Mouse (Mus musculus): ENCODE results near the gene Smim15. TPM values are rescaled to one million over a fixed set of nuclear protein-coding genes. Genes with fewer than 3 reads are reported as not detected.

Gene Smim15
- polyA plus RNA-seq, 1 experiment from 2014 or later: 31.7 TPM

DNA sequence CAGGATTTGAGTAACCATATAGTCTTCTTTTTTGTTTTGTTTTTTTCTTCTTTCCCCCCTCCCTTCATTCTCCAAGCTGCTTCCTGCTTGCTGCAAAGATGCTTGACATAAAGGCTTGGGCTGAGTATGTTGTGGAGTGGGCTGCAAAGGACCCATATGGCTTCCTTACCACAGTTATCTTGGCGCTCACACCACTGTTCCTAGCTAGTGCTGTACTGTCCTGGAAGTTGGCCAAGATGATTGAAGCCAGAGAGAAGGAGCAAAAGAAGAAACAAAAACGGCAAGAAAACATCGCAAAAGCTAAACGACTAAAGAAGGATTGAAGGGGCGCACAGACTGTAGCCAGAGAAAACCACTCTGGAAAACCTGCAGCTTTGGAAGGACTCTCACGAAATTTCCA is 3.1 kb downstream of the Smim15 start:
- Histone ChIP-seq H3K4me3 (ENCODE audit: low read length) (no peak overlapping the region), H3K27me3 (ENCODE audit: control insufficient read depth, insufficient read depth, low read length) (no peaks in the 10 kb centered on the region), H3K4me2 (ENCODE audit: low read depth, low read length) (no peak overlapping the region), H3K9me3 (replicated peaks; ENCODE audit: control insufficient read depth, low read length) (no peaks in the 10 kb centered on the region), H3K36me3 (ENCODE audit: control insufficient read depth, insufficient read depth) (peaks cover 12% of the 10 kb centered on the region), H3K9ac (ENCODE audit: low read length) (no peak overlapping the region), H3K4me1 (ENCODE audit: control insufficient read depth, insufficient read depth, low read length) (peaks cover 12% of the 10 kb centered on the region), H3K27ac (ENCODE audit: low read length) (no peak overlapping the region)
- ATAC-seq (replicated peaks; ENCODE audit: extremely low read depth, insufficient read depth, low FRiP score): no peak
- WGBS: 76% methylated on average over 6 of the region's 6 CpGs

DNA sequence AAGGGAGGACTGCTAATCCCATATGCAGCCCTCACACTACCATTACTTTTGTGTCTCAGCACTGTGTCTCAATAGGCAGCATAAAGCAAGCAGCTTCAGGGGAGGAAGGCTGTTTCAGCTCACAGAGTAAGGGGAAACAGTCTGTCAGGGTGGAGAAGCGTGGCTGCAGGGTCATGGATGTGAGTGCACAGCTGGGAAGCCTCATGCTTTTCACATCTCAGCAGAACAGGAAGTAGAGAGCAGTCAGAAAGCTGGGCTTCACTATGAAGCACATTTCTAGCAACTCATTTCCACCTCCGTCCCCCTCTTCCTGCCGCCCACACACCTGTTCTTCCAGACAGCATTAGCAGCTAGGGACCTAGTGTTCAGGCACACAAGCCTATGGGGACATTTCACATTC is 12.7 kb downstream of the Smim15 start:
- WGBS: 43% methylated on average over 3 of the region's 3 CpGs
- Histone ChIP-seq H3K27ac (ENCODE audit: low read length) (no peak overlapping the region), H3K9ac (ENCODE audit: low read length) (no peak overlapping the region), H3K4me1 (ENCODE audit: control insufficient read depth, insufficient read depth, low read length) (no peaks in the 10 kb centered on the region), H3K4me3 (ENCODE audit: low read length) (no peak overlapping the region), H3K27me3 (ENCODE audit: control insufficient read depth, insufficient read depth, low read length) (no peaks in the 10 kb centered on the region), H3K4me2 (ENCODE audit: low read depth, low read length) (no peak overlapping the region), H3K9me3 (replicated peaks; ENCODE audit: control insufficient read depth, low read length) (no peaks in the 10 kb centered on the region), H3K36me3 (ENCODE audit: control insufficient read depth, insufficient read depth) (no peaks in the 10 kb centered on the region)
- no peak; the same call in 1 of the 2 replicates for ATAC-seq (replicated peaks; ENCODE audit: extremely low read depth, insufficient read depth, low FRiP score)

DNA sequence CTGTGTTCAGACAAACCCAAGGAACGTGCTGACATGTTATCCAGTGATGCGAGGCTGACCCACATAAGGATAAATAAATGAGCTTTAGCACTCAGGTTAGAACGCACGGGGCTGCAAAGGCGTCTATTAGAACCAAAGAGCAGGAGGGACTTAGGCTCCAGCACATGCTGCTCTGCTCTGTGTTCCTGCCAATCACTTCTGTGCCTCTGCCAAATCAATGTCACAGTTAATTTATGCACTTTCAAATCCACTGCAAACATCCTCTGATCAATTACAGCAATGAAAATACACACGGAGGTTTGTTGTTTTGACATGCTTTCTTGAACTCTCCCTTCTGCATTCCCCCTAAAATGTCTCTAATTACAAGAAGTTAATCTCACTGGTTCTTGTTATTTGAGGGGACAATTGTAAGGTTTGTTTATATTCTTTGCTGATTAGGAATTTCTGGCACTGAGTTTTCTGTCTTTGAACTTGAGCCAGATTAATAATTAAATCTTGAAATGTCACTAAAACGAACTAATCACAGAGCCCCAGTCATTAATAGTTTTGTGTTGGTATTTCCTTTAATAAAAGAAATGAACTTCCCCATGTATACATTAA is 16.1 kb downstream of the Smim15 start:
- Histone ChIP-seq H3K4me2 (ENCODE audit: low read depth, low read length) (no peak overlapping the region), H3K9me3 (replicated peaks; ENCODE audit: control insufficient read depth, low read length) (no peaks in the 10 kb centered on the region), H3K36me3 (ENCODE audit: control insufficient read depth, insufficient read depth) (no peaks in the 10 kb centered on the region), H3K4me3 (ENCODE audit: low read length) (no peak overlapping the region), H3K4me1 (ENCODE audit: control insufficient read depth, insufficient read depth, low read length) (no peaks in the 10 kb centered on the region), H3K9ac (ENCODE audit: low read length) (no peak overlapping the region), H3K27ac (ENCODE audit: low read length) (no peak overlapping the region), H3K27me3 (ENCODE audit: control insufficient read depth, insufficient read depth, low read length) (no peaks in the 10 kb centered on the region)
- 55% methylated on average over 7 of the region's 7 CpGs for WGBS
- no peak for ATAC-seq (replicated peaks; ENCODE audit: extremely low read depth, insufficient read depth, low FRiP score)

DNA sequence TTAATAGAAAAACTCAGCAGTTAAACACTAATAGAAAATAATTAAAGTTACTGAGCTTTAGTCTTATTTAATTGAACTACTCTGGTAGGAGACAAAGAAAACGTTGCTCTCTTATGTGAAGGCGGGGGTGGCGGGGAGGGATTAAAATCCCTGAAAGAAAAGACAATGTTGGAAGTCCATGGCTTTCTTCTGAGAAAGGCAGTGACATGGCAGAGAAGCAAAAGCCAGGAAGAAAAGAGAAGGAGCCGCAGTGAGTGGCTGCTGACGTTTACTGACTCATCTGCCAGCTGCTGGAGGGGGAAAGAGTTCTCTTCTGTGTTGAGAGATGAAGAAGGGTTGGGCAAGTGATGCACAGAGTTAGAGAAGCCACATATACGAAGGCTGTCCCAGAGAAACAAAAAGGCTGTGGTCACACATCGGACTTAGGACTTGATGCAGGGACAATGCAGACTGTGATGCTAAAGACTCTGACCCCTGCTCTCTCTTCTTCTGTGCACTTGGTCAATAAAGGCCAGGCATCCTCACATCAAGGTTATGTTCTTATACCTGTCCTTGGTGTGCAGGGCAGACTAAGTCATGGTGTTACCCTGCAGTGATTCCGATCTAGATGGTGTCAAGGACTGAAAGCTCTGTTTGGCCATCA is 16.8 kb downstream of the Smim15 start:
- ATAC-seq (replicated peaks; ENCODE audit: extremely low read depth, insufficient read depth, low FRiP score): no peak
- no peaks in the 10 kb centered on the region for H3K9me3 ChIP-seq (replicated peaks; ENCODE audit: control insufficient read depth, low read length)
- H3K4me3 ChIP-seq (ENCODE audit: low read length): no peak overlapping the region
- H3K27ac ChIP-seq (ENCODE audit: low read length): no peak overlapping the region
- H3K4me1 ChIP-seq (ENCODE audit: control insufficient read depth, insufficient read depth, low read length): no peaks in the 10 kb centered on the region
- WGBS: 69% methylated on average over 8 of the region's 8 CpGs
- no peaks in the 10 kb centered on the region for H3K36me3 ChIP-seq (ENCODE audit: control insufficient read depth, insufficient read depth)
- H3K4me2 ChIP-seq (ENCODE audit: low read depth, low read length): no peak overlapping the region
- no peaks in the 10 kb centered on the region for H3K27me3 ChIP-seq (ENCODE audit: control insufficient read depth, insufficient read depth, low read length)
- H3K9ac ChIP-seq (ENCODE audit: low read length): no peak overlapping the region

DNA sequence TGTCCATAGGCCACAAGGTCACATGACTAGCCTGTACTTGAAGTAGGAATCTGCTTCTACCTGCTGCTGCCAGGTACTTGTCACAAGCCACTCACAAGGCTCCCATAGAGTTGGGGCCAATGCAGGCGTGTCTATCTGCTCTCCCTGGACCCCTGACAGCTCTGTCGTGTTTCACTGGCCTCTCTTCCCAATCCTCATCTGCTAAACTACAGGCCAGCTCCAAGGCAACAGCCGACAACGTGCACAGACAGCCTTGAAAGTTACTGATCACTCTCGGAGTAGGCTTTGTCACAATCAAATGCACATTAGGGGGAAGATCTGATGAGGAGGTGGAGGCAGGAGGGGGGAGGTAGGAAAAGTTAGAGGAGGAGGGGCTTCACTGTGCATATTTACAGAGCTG is 18.7 kb downstream of the Smim15 start:
- Histone ChIP-seq H3K36me3 (ENCODE audit: control insufficient read depth, insufficient read depth) (no peaks in the 10 kb centered on the region), H3K9me3 (replicated peaks; ENCODE audit: control insufficient read depth, low read length) (no peaks in the 10 kb centered on the region), H3K27me3 (ENCODE audit: control insufficient read depth, insufficient read depth, low read length) (no peaks in the 10 kb centered on the region), H3K9ac (ENCODE audit: low read length) (no peak overlapping the region), H3K4me3 (ENCODE audit: low read length) (no peak overlapping the region), H3K4me2 (ENCODE audit: low read depth, low read length) (no peak overlapping the region), H3K27ac (ENCODE audit: low read length) (no peak overlapping the region), H3K4me1 (ENCODE audit: control insufficient read depth, insufficient read depth, low read length) (no peaks in the 10 kb centered on the region)
- WGBS: 60% methylated on average over 5 of the region's 5 CpGs
- no peak for ATAC-seq (replicated peaks; ENCODE audit: extremely low read depth, insufficient read depth, low FRiP score)

DNA sequence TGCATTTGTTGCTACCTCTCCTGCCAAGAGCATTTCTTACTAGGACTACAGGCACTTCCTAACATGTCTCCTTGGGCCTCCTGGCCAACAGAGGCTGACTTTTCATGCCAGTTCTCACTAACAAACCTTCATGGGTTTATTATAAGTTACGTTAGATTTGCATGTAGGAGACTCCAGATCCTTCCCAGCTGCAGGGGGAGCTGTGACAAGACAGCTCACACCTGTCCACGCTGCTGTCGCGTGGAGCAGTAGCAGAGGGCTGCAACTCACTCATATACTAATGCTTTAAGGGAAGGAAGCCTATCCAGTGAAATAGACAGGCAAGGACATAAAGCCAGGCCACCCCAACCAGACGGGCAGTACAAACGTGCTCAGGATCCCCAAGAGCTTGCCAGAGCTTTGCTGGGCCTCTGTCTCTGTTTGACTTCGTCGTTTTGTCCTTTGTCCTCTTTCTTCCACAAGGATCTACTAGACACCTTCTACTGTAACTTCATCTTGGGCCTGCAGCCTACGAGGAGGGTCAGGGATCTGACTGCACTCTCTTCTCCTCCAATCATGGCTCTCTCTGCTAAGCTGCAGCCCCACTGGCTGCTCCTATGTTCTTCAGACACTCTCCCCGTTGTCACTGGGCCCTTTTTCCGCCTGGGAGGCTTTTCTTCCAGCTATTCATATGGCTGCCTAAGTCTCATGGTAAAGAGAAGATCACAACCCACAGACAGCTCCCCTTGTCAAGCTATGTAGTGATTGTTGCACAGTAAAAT is 19.3 kb downstream of the Smim15 start:
- Histone ChIP-seq H3K4me3 (ENCODE audit: low read length) (no peak overlapping the region), H3K4me1 (ENCODE audit: control insufficient read depth, insufficient read depth, low read length) (no peaks in the 10 kb centered on the region), H3K27me3 (ENCODE audit: control insufficient read depth, insufficient read depth, low read length) (no peaks in the 10 kb centered on the region), H3K9me3 (replicated peaks; ENCODE audit: control insufficient read depth, low read length) (no peaks in the 10 kb centered on the region), H3K4me2 (ENCODE audit: low read depth, low read length) (no peak overlapping the region), H3K9ac (ENCODE audit: low read length) (no peak overlapping the region), H3K27ac (ENCODE audit: low read length) (no peak overlapping the region), H3K36me3 (ENCODE audit: control insufficient read depth, insufficient read depth) (no peaks in the 10 kb centered on the region)
- WGBS: 77% methylated on average over 11 of the region's 11 CpGs
- no peak for ATAC-seq (replicated peaks; ENCODE audit: extremely low read depth, insufficient read depth, low FRiP score)

DNA sequence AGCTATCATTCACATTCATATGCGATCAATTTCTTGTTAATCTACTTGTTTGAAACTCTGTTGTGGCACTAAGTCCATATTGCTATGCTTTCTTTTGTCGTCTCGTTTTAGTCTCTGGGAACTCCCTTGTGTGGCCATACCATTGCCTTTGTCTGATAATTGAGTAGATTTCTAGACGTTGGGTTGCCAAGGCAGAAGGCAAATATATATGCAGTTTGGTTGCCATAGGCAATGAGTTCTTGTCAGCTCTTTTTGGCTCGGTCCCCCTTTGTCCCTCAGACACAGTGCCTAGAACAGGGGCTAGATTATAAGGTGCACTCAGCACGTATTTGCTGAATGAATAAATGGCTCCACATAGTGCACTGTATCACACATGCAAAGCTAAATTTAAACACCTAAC is 20.1 kb downstream of the Smim15 start:
- 84% methylated on average over 6 of the region's 6 CpGs for WGBS

DNA sequence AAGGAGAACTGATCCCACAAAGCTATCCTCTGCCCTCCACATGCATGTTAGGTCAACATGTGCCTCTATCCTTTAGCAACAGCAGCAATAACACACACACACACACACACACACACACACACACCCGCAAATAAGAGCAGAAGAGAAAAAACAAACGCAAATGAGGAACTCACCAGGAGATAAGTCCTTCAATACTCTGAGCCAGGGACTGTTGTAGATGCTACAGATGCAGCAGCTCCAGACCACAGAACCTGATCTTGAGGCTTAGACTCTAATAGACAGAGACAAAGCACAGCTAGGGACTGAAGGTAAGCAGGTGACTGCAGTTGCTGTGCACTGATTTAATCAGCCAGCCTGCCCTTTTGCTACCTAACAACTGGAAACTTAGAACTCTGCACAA is 21.8 kb downstream of the Smim15 start:
- H3K9me3 ChIP-seq (replicated peaks; ENCODE audit: control insufficient read depth, low read length): no peaks in the 10 kb centered on the region
- H3K27ac ChIP-seq (ENCODE audit: low read length): no peak overlapping the region
- H3K36me3 ChIP-seq (ENCODE audit: control insufficient read depth, insufficient read depth): no peaks in the 10 kb centered on the region
- no peaks in the 10 kb centered on the region for H3K27me3 ChIP-seq (ENCODE audit: control insufficient read depth, insufficient read depth, low read length)
- no peak overlapping the region for H3K4me3 ChIP-seq (ENCODE audit: low read length)
- H3K4me1 ChIP-seq (ENCODE audit: control insufficient read depth, insufficient read depth, low read length): no peaks in the 10 kb centered on the region
- WGBS: 63% methylated on average over 2 of the region's 2 CpGs
- ATAC-seq (replicated peaks; ENCODE audit: extremely low read depth, insufficient read depth, low FRiP score): no peak
- H3K9ac ChIP-seq (ENCODE audit: low read length): no peak overlapping the region
- no peak overlapping the region for H3K4me2 ChIP-seq (ENCODE audit: low read depth, low read length)

More for the DNA sequence above, 20.1 kb downstream of the Smim15 start:
- no peaks in the 10 kb centered on the region for H3K36me3 ChIP-seq (ENCODE audit: control insufficient read depth, insufficient read depth)
- H3K4me1 ChIP-seq (ENCODE audit: control insufficient read depth, insufficient read depth, low read length): no peaks in the 10 kb centered on the region
- H3K4me3 ChIP-seq (ENCODE audit: low read length): no peak overlapping the region
- no peaks in the 10 kb centered on the region for H3K27me3 ChIP-seq (ENCODE audit: control insufficient read depth, insufficient read depth, low read length)
- no peak overlapping the region for H3K27ac ChIP-seq (ENCODE audit: low read length)
- ATAC-seq (replicated peaks; ENCODE audit: extremely low read depth, insufficient read depth, low FRiP score): no peak
- no peak overlapping the region for H3K9ac ChIP-seq (ENCODE audit: low read length)
- no peaks in the 10 kb centered on the region for H3K9me3 ChIP-seq (replicated peaks; ENCODE audit: control insufficient read depth, low read length)
- no peak overlapping the region for H3K4me2 ChIP-seq (ENCODE audit: low read depth, low read length)

DNA sequence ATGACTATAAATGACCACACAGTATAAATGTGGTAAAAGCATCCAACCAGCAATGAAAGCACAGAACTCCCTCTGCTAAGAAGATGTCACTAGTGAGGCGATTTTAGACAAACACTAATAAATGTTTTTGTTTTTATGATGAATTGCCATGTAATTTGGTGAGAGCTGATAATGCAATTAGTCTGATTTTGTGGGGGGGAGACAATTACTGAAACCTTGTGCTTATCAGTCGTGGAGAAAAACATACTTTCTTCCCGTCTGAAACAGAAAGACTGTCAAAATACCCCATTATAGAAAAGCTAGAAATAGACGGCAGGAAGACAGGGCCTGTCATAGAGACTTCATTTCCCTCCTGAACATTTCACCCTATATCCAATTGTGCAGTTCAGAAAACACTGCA is 24.9 kb downstream of the Smim15 start:
- H3K36me3 ChIP-seq (ENCODE audit: control insufficient read depth, insufficient read depth): no peaks in the 10 kb centered on the region
- H3K9me3 ChIP-seq (replicated peaks; ENCODE audit: control insufficient read depth, low read length): no peaks in the 10 kb centered on the region
- no peaks in the 10 kb centered on the region for H3K4me1 ChIP-seq (ENCODE audit: control insufficient read depth, insufficient read depth, low read length)
- WGBS: 51% methylated on average over 4 of the region's 4 CpGs
- no peak overlapping the region for H3K4me2 ChIP-seq (ENCODE audit: low read depth, low read length)
- no peaks in the 10 kb centered on the region for H3K27me3 ChIP-seq (ENCODE audit: control insufficient read depth, insufficient read depth, low read length)
- no peak for ATAC-seq (replicated peaks; ENCODE audit: extremely low read depth, insufficient read depth, low FRiP score)
- no peak overlapping the region for H3K9ac ChIP-seq (ENCODE audit: low read length)
- no peak overlapping the region for H3K27ac ChIP-seq (ENCODE audit: low read length)
- H3K4me3 ChIP-seq (ENCODE audit: low read length): no peak overlapping the region
